Mouse (Mus musculus) lung, postnatal 25 days (tissue): ENCODE data around the gene Gm13283.
"Not testable (repeated sequence)": the region's sequence is repeated elsewhere in the genome, so short reads cannot be mapped to it uniquely, and the experiment has no call there.

ENCODE experiments used
- DNase-seq: peaks from one replicate; pipeline ENCODE4 v3.0.0; 2022; ENCODE audit warnings: low spot score

Gm13283 gene

GRCm38 (mm10) chr4:88763384-88764018, 3.6 kb downstream of the Gm13283 start:
- DNase-seq = peak; percentile 62

- not testable (repeated sequence) for DNase-seq
Observed at GRCm38 (mm10) chr4:88773534-88773933, 13.6 kb downstream of the Gm13283 start, which contains the start of gene Gm13290. TSS of gene Gm13290 (plus strand) at chr4:88773834.

GRCm38 (mm10) chr4:88776622-88777021, 16.7 kb downstream of the Gm13283 start, which contains the start of gene Gm13289:
TSS of gene Gm13289 (plus strand) at chr4:88776922.
- not testable (repeated sequence) for DNase-seq

- DNase-seq = not testable (repeated sequence)
Observed at GRCm38 (mm10) chr4:88779550-88779949, 19.6 kb downstream of the Gm13283 start, which contains the start of gene Gm13272. TSS of gene Gm13272 (plus strand) at chr4:88779850.

- DNase-seq = not testable (repeated sequence)
Observed at GRCm38 (mm10) chr4:88780320-88780719, 20.4 kb downstream of the Gm13283 start.

GRCm38 (mm10) chr4:88781831-88782230, 21.9 kb downstream of the Gm13283 start, which contains the start of gene Ifnz:
TSS of gene Ifnz (plus strand) at chr4:88782131.
- not testable (repeated sequence) for DNase-seq

GRCm38 (mm10) chr4:88782335-88782734, 22.4 kb downstream of the Gm13283 start:
- DNase-seq = not testable (repeated sequence)

GRCm38 (mm10) chr4:88785409-88785808, 25.5 kb downstream of the Gm13283 start, which contains the start of gene Gm13276:
TSS of gene Gm13276 (plus strand) at chr4:88785709.
- not testable (repeated sequence) for DNase-seq

- peak; percentile 77 for DNase-seq
Observed at GRCm38 (mm10) chr4:88788402-88788801, 28.5 kb downstream of the Gm13283 start, which contains the start of gene Gm13277. TSS of gene Gm13277 (plus strand) at chr4:88788632.

GRCm38 (mm10) chr4:88791250-88791649, 31.3 kb downstream of the Gm13283 start, which contains the start of gene Gm13278:
TSS of gene Gm13278 (plus strand) at chr4:88791550.
- not testable (repeated sequence) for DNase-seq

GRCm38 (mm10) chr4:88793936-88794675, 34.2 kb downstream of the Gm13283 start, which contains the start of gene Gm13275:
TSS of gene Gm13275 (plus strand) at chr4:88794487.
- DNase-seq = peak; percentile 38

GRCm38 (mm10) chr4:88797097-88797496, 37.2 kb downstream of the Gm13283 start, which contains the start of gene Gm13279:
TSS of gene Gm13279 (plus strand) at chr4:88797397.
- not testable (repeated sequence) for DNase-seq

- not testable (repeated sequence) for DNase-seq
Observed at GRCm38 (mm10) chr4:88799365-88799764, 39.4 kb downstream of the Gm13283 start, which contains the start of gene Gm13285. TSS of gene Gm13285 (plus strand) at chr4:88799665.

GRCm38 (mm10) chr4:88802954-88803353, 43.0 kb downstream of the Gm13283 start, which contains the start of gene Gm13287:
TSS of gene Gm13287 (plus strand) at chr4:88803254.
- not testable (repeated sequence) for DNase-seq

- DNase-seq = not testable (repeated sequence)
Observed at GRCm38 (mm10) chr4:88805231-88805630, 45.3 kb downstream of the Gm13283 start, which contains the start of gene Gm13288. TSS of gene Gm13288 (plus strand) at chr4:88805531.

- peak; percentile 6 for DNase-seq
Observed at GRCm38 (mm10) chr4:88805761-88806160, 45.8 kb downstream of the Gm13283 start.
